Mouse (Mus musculus) layer of hippocampus, postnatal 25 days (tissue): ENCODE data around the gene March1. TPM values are rescaled to one million over a fixed set of nuclear protein-coding genes. Genes with fewer than 3 reads are reported as not detected.

Experiments used
- DNase-seq, 2 experiments: peaks; one replicate each; pipeline ENCODE4 v3.0.0; 2022; ENCODE audit warnings: mixed read lengths in 2 of 2, low spot score in 1 of 2; ENCODE audit errors: extremely low spot score in 1 of 2
- total RNA-seq, 2 experiments: library from RNA; stranded (reverse); gene quantifications; 2 replicates each; pipeline ENCODE4 v1.2.3; 2021

March1 gene
- total RNA-seq = 10 to 100 TPM; 44.7 to 49.5 TPM

- DNase-seq = peak; percentile 67 to 68
Observed at GRCm38 (mm10) chr8:65617871-65618751, at the start of gene March1. Gene March1 (plus strand): TSS chr8:65617900.

- no peak for DNase-seq
Observed at GRCm38 (mm10) chr8:65586909-65587308, 30.8 kb upstream of the March1 start.

GRCm38 (mm10) chr8:65603241-65603640, 14.5 kb upstream of the March1 start:
- no peak for DNase-seq

- DNase-seq = no peak
Observed at GRCm38 (mm10) chr8:65609509-65609908, 8.2 kb upstream of the March1 start.

- DNase-seq = peak in 1 of 2 experiments; percentile 25
Observed at GRCm38 (mm10) chr8:65618966-65619365, 1.3 kb downstream of the March1 start.

- no peak for DNase-seq
Observed at GRCm38 (mm10) chr8:65644931-65645330, 27.2 kb downstream of the March1 start.

GRCm38 (mm10) chr8:65645502-65645901, 27.8 kb downstream of the March1 start:
- no peak for DNase-seq

- DNase-seq = no peak
Observed at GRCm38 (mm10) chr8:65645945-65646344, 28.2 kb downstream of the March1 start.

GRCm38 (mm10) chr8:65655924-65656323, 38.2 kb downstream of the March1 start:
- no peak for DNase-seq

GRCm38 (mm10) chr8:65661885-65662284, 44.2 kb downstream of the March1 start:
- no peak for DNase-seq

GRCm38 (mm10) chr8:65665786-65666185, 48.1 kb downstream of the March1 start:
- DNase-seq = no peak

GRCm38 (mm10) chr8:65743066-65743465, 125.4 kb downstream of the March1 start:
- no peak for DNase-seq

GRCm38 (mm10) chr8:65775815-65776214, 158.1 kb downstream of the March1 start:
- DNase-seq = no peak

- no peak for DNase-seq
Observed at GRCm38 (mm10) chr8:65781156-65781555, 163.5 kb downstream of the March1 start.

GRCm38 (mm10) chr8:65812971-65813370, 195.3 kb downstream of the March1 start:
- DNase-seq = no peak

- DNase-seq = peak in 1 of 2 experiments; percentile 3
Observed at GRCm38 (mm10) chr8:65922294-65923019, 304.8 kb downstream of the March1 start.

GRCm38 (mm10) chr8:65956948-65957347, 339.2 kb downstream of the March1 start:
- DNase-seq = no peak

- no peak for DNase-seq
Observed at GRCm38 (mm10) chr8:65957492-65957891, 339.8 kb downstream of the March1 start.

- DNase-seq = no peak
Observed at GRCm38 (mm10) chr8:65966502-65967222, 349.0 kb downstream of the March1 start.

GRCm38 (mm10) chr8:65967223-65967778, 349.6 kb downstream of the March1 start:
- no peak for DNase-seq
